Mouse (Mus musculus) cerebellum, adult 2 months (tissue): ENCODE data around the gene Hebp2. TPM values are rescaled to one million over a fixed set of nuclear protein-coding genes. Genes with fewer than 3 reads are reported as not detected.

ENCODE experiments used
- DNase-seq, 2 experiments: peaks; one replicate each; pipeline ENCODE4 v3.0.0; 2021
- H3K27ac ChIP-seq: fragments of 200-500 bp; 2 replicates; pipeline ENCODE4 v1.5.1; 2012; ENCODE audit warnings: low read length, control low read depth, inconsistent platforms; ENCODE audit not compliant: insufficient read depth
- H3K27me3 ChIP-seq: fragments of 200-500 bp; 2 replicates; pipeline ENCODE4 v1.6.1; 2012; ENCODE audit warnings: inconsistent platforms, mild to moderate bottlenecking, low read length, moderate library complexity; ENCODE audit not compliant: control insufficient read depth, insufficient read depth
- H3K4me1 ChIP-seq: fragments of 200-500 bp; 2 replicates; pipeline ENCODE4 v1.6.1; 2011; ENCODE audit warnings: low read length; ENCODE audit not compliant: control insufficient read depth, insufficient read depth
- H3K4me3 ChIP-seq: fragments of 200-500 bp; replicated peaks from 2 replicates; pipeline ENCODE3; 2011; ENCODE audit warnings: mild to moderate bottlenecking, low read depth, low read length, control low read depth; ENCODE audit not compliant: insufficient read depth
- CTCF ChIP-seq: fragments of 200-500 bp; IDR thresholded peaks from 2 replicates; pipeline ENCODE4 v1.5.1; 2011; ENCODE audit warnings: low read depth, mild to moderate bottlenecking, control low read depth, low read length, moderate library complexity, borderline replicate concordance; ENCODE audit not compliant: insufficient read depth
- POLR2A ChIP-seq: fragments of 200-500 bp; IDR thresholded peaks from 2 replicates; pipeline ENCODE4 v1.6.1; 2011; ENCODE audit warnings: low read length, control low read depth, borderline replicate concordance; ENCODE audit not compliant: insufficient read depth
- WGBS: fragments of 180-500 bp; shearing (Covaris S2); methylation state at CpG from one replicate; pipeline ENCODE4 v1.1.7; 2018; 5-methylcytosine and 5-hydroxymethylcytosine counted together
- polyA plus RNA-seq: library from polyadenylated mRNA; depleted of rRNA; stranded (reverse); fragments of >200 nt; gene quantifications from 2 replicates; pipeline ENCODE4 v1.2.3, GENCODE M21; 2012

Gene Hebp2
- polyA plus RNA-seq, 1 experiment, result 11.1 TPM

- WGBS, result 15% methylated on average over 13 of the region's 13 CpGs
- no peak overlapping the region for H3K27ac ChIP-seq
- TF ChIP-seq CTCF, result no peak
- TF ChIP-seq POLR2A, result no peak
Observed at GRCm38 (mm10) chr10:18545309-18545708, 567 bp downstream of the Hebp2 start.

GRCm38 (mm10) chr10:18536889-18537288 lies 9.0 kb downstream of the Hebp2 start:
- no peaks in the 10 kb centered on the region for H3K4me1 ChIP-seq
- no peaks in the 10 kb centered on the region for H3K27me3 ChIP-seq
- 92% methylated on average over 2 of the region's 2 CpGs for WGBS
- no peak for DNase-seq
- no peak overlapping the region for H3K27ac ChIP-seq
- H3K4me3 ChIP-seq, result no peak overlapping the region
- TF ChIP-seq POLR2A (no peak), CTCF (no peak)

More at GRCm38 (mm10) chr10:18545309-18545708, 567 bp downstream of the Hebp2 start:
- H3K4me1 ChIP-seq, result no peaks in the 10 kb centered on the region
- H3K4me3 ChIP-seq, result peak overlapping the region; percentile 90
- no peaks in the 10 kb centered on the region for H3K27me3 ChIP-seq
- peak in 1 of 2 experiments; percentile 22 for DNase-seq

GRCm38 (mm10) chr10:18532293-18532692 lies 13.6 kb downstream of the Hebp2 start:
- Histone ChIP-seq H3K4me3 (no peak overlapping the region), H3K27me3 (no peaks in the 10 kb centered on the region), H3K27ac (no peak overlapping the region), H3K4me1 (peaks cover under 1% of the 10 kb centered on the region; the same call in 1 of the 2 replicates)
- no peak for DNase-seq
- WGBS, result 87% methylated on average over 8 of the region's 8 CpGs
- TF ChIP-seq POLR2A (no peak), CTCF (no peak)

DNA sequence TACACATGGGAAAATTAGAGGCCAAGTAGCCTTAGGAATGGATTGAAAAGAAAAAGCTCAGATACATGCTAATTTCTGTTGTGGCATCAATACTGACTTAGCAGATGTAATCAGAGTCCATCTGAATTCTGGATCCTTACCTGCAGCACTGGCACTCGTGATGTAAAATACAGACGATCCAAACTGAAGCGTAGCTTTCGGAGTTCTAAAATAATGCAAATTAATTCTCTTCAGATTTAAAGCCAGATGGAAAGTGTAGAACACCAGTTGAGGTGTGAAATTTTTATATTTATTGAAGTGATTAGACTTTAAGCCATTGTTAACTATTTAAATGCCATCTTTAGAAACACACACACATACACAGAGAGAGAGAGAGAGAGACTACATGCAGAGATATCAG lies 15.7 kb downstream of the Hebp2 start:
- no peak overlapping the region for H3K4me3 ChIP-seq
- H3K4me1 ChIP-seq, result peaks cover 14% of the 10 kb centered on the region
- no peak for TF ChIP-seq POLR2A
- no peak for DNase-seq
- H3K27me3 ChIP-seq, result no peaks in the 10 kb centered on the region
- WGBS, result 78% methylated on average over 4 of the region's 4 CpGs
- H3K27ac ChIP-seq, result no peak overlapping the region

- peaks cover 17% of the 10 kb centered on the region for H3K4me1 ChIP-seq
- WGBS, result 92% methylated on average over 4 of the region's 4 CpGs
- H3K27me3 ChIP-seq, result no peaks in the 10 kb centered on the region
- no peak overlapping the region for H3K4me3 ChIP-seq
- TF ChIP-seq POLR2A (no peak), CTCF (no peak)
- H3K27ac ChIP-seq, result no peak overlapping the region
- no peak for DNase-seq
Observed at GRCm38 (mm10) chr10:18529177-18529576, 16.7 kb downstream of the Hebp2 start.

DNA sequence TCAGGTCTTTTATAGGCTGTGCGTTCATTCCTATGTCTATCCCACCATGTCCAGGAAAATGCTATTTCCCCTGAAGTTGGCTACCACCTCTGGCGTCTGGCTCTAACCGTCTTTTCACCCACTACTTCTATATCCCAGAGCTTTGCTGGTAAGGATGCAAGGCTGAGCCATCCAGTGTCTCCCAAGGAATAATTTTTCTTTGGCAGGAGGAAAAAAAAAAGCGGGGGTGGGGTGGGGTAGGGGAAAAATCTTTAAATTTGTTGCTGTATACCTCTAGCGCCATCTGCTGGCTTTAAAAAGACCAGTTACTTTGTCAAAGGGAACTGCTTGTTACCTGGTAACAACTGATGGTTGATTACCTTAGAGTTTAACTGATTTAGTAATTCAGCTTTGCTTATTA lies 17.4 kb downstream of the Hebp2 start:
- Histone ChIP-seq H3K4me1 (peaks cover 17% of the 10 kb centered on the region), H3K27me3 (no peaks in the 10 kb centered on the region), H3K27ac (no peak overlapping the region), H3K4me3 (no peak overlapping the region)
- DNase-seq, result peak; percentile 57 to 66
- WGBS, result 18% methylated on average over 5 of the region's 5 CpGs
- peak; percentile 17; the same call in 1 of the 2 replicates for TF ChIP-seq CTCF
- no peak for TF ChIP-seq POLR2A

DNA sequence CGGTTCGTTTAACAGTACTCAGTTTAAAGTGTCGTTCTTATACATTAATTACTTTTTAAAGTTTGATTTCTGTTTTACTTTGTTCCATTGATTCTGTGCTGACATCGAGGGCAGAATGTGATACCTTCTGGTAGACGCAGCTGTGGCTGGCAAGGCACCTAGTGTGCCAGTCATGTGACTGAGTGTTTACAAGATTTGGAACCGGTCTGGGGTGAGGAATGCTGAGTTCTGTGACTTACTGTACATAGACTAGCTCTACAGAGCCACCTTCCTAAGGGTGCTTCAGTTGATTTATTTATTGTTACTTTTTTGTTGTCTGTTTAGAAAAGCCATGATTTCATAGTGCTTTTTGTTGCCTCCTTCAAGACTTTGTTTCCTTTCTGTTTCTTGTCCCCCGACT lies 18.1 kb downstream of the Hebp2 start:
- Histone ChIP-seq H3K4me3 (peak overlapping the region; percentile 32), H3K4me1 (peaks cover 17% of the 10 kb centered on the region), H3K27me3 (no peaks in the 10 kb centered on the region), H3K27ac (no peak overlapping the region)
- no peak for TF ChIP-seq POLR2A
- TF ChIP-seq CTCF, result no peak
- DNase-seq, result peak; percentile 57 to 66
- WGBS, result 52% methylated on average over 7 of the region's 7 CpGs

GRCm38 (mm10) chr10:18526851-18527675 lies 18.8 kb downstream of the Hebp2 start:
- WGBS, result 22% methylated on average over 20 of the region's 20 CpGs
- H3K27ac ChIP-seq, result peak overlapping the region; percentile 72
- DNase-seq, result peak; percentile 75 to 84

More at GRCm38 (mm10) chr10:18526851-18527675, 18.8 kb downstream of the Hebp2 start:
- peak overlapping the region; percentile 51 for H3K4me3 ChIP-seq
- H3K4me1 ChIP-seq, result peaks cover 17% of the 10 kb centered on the region
- H3K27me3 ChIP-seq, result no peaks in the 10 kb centered on the region
- TF ChIP-seq POLR2A (no peak), CTCF (no peak)
